Mouse (Mus musculus) MEL (cell line): ENCODE measurements around the gene Fam196b.

Experiments used
- CTCF ChIP-seq, 3 experiments: IDR thresholded peaks in 2 of 3; conservative IDR thresholded peaks in 1 of 3; 2 replicates each; pipeline ENCODE4 v1.5.1; 2011 to 2012; ENCODE audit warnings: low read length in 3 of 3, low read depth in 2 of 3, mild to moderate bottlenecking in 2 of 3, improper control_type of control experiment in 1 of 3, inconsistent platforms in 1 of 3, mixed read lengths in 1 of 3, moderate library complexity in 1 of 3; ENCODE audit not compliant: control insufficient read depth in 1 of 3, insufficient read depth in 1 of 3, poor library complexity in 1 of 3, severe bottlenecking in 1 of 3
- SMC3 ChIP-seq: IDR thresholded peaks from 2 replicates; pipeline ENCODE4 v1.6.1; 2011; ENCODE audit warnings: low read depth, low read length, improper control_type of control experiment
- ZKSCAN1 ChIP-seq: IDR thresholded peaks from 2 replicates; pipeline ENCODE4 v1.6.1; 2012; ENCODE audit warnings: low read depth, mild to moderate bottlenecking, inconsistent platforms, low read length, improper control_type of control experiment, moderate library complexity

- peak; percentile 99 for TF ChIP-seq ZKSCAN1
- no peak for TF ChIP-seq CTCF (IDR thresholded peaks at IDR 0.05 in 2 of 3, conservative IDR thresholded peaks at IDR 0.05 in 1 of 3; ENCODE audit: control insufficient read depth in 1 of 3, insufficient read depth in 1 of 3, low read depth in 2 of 3, low read length in 3 of 3, poor library complexity in 1 of 3, severe bottlenecking in 1 of 3)
- TF ChIP-seq SMC3: peak; percentile 12; the same call in 1 of the 2 replicates
These were observed 74.9 kb downstream of the Fam196b start for GRCm38 (mm10) chr11:34389261-34390116.
